Mouse (Mus musculus): ENCODE results near the gene Ldb2. TPM values are rescaled to one million over a fixed set of nuclear protein-coding genes. Genes with fewer than 3 reads are reported as not detected.

Gene Ldb2
- polyA plus RNA-seq, 1 experiment, result not detected

- H3K4me3 ChIP-seq (ENCODE audit: insufficient read depth, poor library complexity, severe bottlenecking), result no peak overlapping the region
- H3K36me3 ChIP-seq (ENCODE audit: control insufficient read depth, insufficient read depth), result no peaks in the 10 kb centered on the region
- TF ChIP-seq MYOD1 (IDR thresholded peaks at IDR 0.05; ENCODE audit: control insufficient read depth, insufficient read length, low read depth) (no peak), MYOG (IDR thresholded peaks at IDR 0.05; ENCODE audit: control insufficient read depth, extremely low read depth, insufficient read length) (no peak), MAX (IDR thresholded peaks at IDR 0.05) (no peak)
- no peaks in the 10 kb centered on the region for H3K79me3 ChIP-seq (ENCODE audit: low read depth)
- H3K27me3 ChIP-seq (ENCODE audit: control insufficient read depth, insufficient read depth, insufficient read length), result no peaks in the 10 kb centered on the region
- H3K79me2 ChIP-seq (ENCODE audit: control insufficient read depth, insufficient read depth), result no peaks in the 10 kb centered on the region
- no peak overlapping the region for H3ac ChIP-seq (ENCODE audit: control insufficient read depth, insufficient read length, low read depth)
Measured at GRCm38 (mm10) chr5:44707946-44708345, 91.5 kb downstream of the Ldb2 start.

- Histone ChIP-seq H3K36me3 (ENCODE audit: control insufficient read depth, insufficient read depth) (no peaks in the 10 kb centered on the region), H3K4me3 (ENCODE audit: insufficient read depth, poor library complexity, severe bottlenecking) (no peak overlapping the region), H3ac (ENCODE audit: control insufficient read depth, insufficient read length, low read depth) (no peak overlapping the region), H3K79me3 (ENCODE audit: low read depth) (no peaks in the 10 kb centered on the region), H3K79me2 (ENCODE audit: control insufficient read depth, insufficient read depth) (no peaks in the 10 kb centered on the region), H3K27me3 (ENCODE audit: control insufficient read depth, insufficient read depth, insufficient read length) (no peaks in the 10 kb centered on the region)
- TF ChIP-seq CTCF (IDR thresholded peaks at IDR 0.05; ENCODE audit: control insufficient read depth, insufficient read depth, insufficient read length) (no peak), MAX (IDR thresholded peaks at IDR 0.05) (no peak), FOSL1 (IDR thresholded peaks at IDR 0.05; ENCODE audit: insufficient read depth, low read length, poor library complexity, severe bottlenecking) (no peak), CEBPB (IDR thresholded peaks at IDR 0.05; ENCODE audit: low read depth) (no peak), USF1 (IDR thresholded peaks at IDR 0.05; ENCODE audit: low read depth) (no peak), MYOD1 (IDR thresholded peaks at IDR 0.05; ENCODE audit: control insufficient read depth, insufficient read length, low read depth) (no peak), MYOG (IDR thresholded peaks at IDR 0.05; ENCODE audit: control insufficient read depth, extremely low read depth, insufficient read length) (no peak)
Measured at GRCm38 (mm10) chr5:44706997-44707698, 92.3 kb downstream of the Ldb2 start.

GRCm38 (mm10) chr5:44697993-44698392, 101.5 kb downstream of the Ldb2 start:
- Histone ChIP-seq H3K27me3 (ENCODE audit: control insufficient read depth, insufficient read depth, insufficient read length) (no peaks in the 10 kb centered on the region), H3K79me3 (ENCODE audit: low read depth) (no peaks in the 10 kb centered on the region), H3K36me3 (ENCODE audit: control insufficient read depth, insufficient read depth) (no peaks in the 10 kb centered on the region), H3K4me3 (ENCODE audit: insufficient read depth, poor library complexity, severe bottlenecking) (no peak overlapping the region), H3ac (ENCODE audit: control insufficient read depth, insufficient read length, low read depth) (no peak overlapping the region), H3K79me2 (ENCODE audit: control insufficient read depth, insufficient read depth) (no peaks in the 10 kb centered on the region)
- TF ChIP-seq MYOG (IDR thresholded peaks at IDR 0.05; ENCODE audit: control insufficient read depth, extremely low read depth, insufficient read length) (no peak), USF1 (IDR thresholded peaks at IDR 0.05; ENCODE audit: low read depth) (no peak), CEBPB (IDR thresholded peaks at IDR 0.05; ENCODE audit: low read depth) (no peak), MYOD1 (IDR thresholded peaks at IDR 0.05; ENCODE audit: control insufficient read depth, insufficient read length, low read depth) (no peak), FOSL1 (IDR thresholded peaks at IDR 0.05; ENCODE audit: insufficient read depth, low read length, poor library complexity, severe bottlenecking) (no peak), MAX (IDR thresholded peaks at IDR 0.05) (no peak), CTCF (IDR thresholded peaks at IDR 0.05; ENCODE audit: control insufficient read depth, insufficient read depth, insufficient read length) (no peak)

- Histone ChIP-seq H3K27me3 (ENCODE audit: control insufficient read depth, insufficient read depth, insufficient read length) (no peaks in the 10 kb centered on the region), H3K79me3 (ENCODE audit: low read depth) (no peaks in the 10 kb centered on the region), H3ac (ENCODE audit: control insufficient read depth, insufficient read length, low read depth) (no peak overlapping the region)
Measured at GRCm38 (mm10) chr5:44696548-44696947, 102.9 kb downstream of the Ldb2 start.

GRCm38 (mm10) chr5:44693674-44694073, 105.8 kb downstream of the Ldb2 start:
- H3ac ChIP-seq (ENCODE audit: control insufficient read depth, insufficient read length, low read depth), result no peak overlapping the region
- TF ChIP-seq CEBPB (IDR thresholded peaks at IDR 0.05; ENCODE audit: low read depth) (no peak), FOSL1 (IDR thresholded peaks at IDR 0.05; ENCODE audit: insufficient read depth, low read length, poor library complexity, severe bottlenecking) (no peak), USF1 (IDR thresholded peaks at IDR 0.05; ENCODE audit: low read depth) (no peak), MAX (IDR thresholded peaks at IDR 0.05) (no peak), MYOD1 (IDR thresholded peaks at IDR 0.05; ENCODE audit: control insufficient read depth, insufficient read length, low read depth) (no peak), MYOG (IDR thresholded peaks at IDR 0.05; ENCODE audit: control insufficient read depth, extremely low read depth, insufficient read length) (no peak), CTCF (IDR thresholded peaks at IDR 0.05; ENCODE audit: control insufficient read depth, insufficient read depth, insufficient read length) (no peak)
- no peaks in the 10 kb centered on the region for H3K79me3 ChIP-seq (ENCODE audit: low read depth)
- no peak overlapping the region for H3K4me3 ChIP-seq (ENCODE audit: insufficient read depth, poor library complexity, severe bottlenecking)
- no peaks in the 10 kb centered on the region for H3K36me3 ChIP-seq (ENCODE audit: control insufficient read depth, insufficient read depth)
- H3K79me2 ChIP-seq (ENCODE audit: control insufficient read depth, insufficient read depth), result no peaks in the 10 kb centered on the region
- H3K27me3 ChIP-seq (ENCODE audit: control insufficient read depth, insufficient read depth, insufficient read length), result no peaks in the 10 kb centered on the region

More at GRCm38 (mm10) chr5:44696548-44696947, 102.9 kb downstream of the Ldb2 start:
- TF ChIP-seq MAX (IDR thresholded peaks at IDR 0.05) (no peak), CTCF (IDR thresholded peaks at IDR 0.05; ENCODE audit: control insufficient read depth, insufficient read depth, insufficient read length) (no peak), MYOG (IDR thresholded peaks at IDR 0.05; ENCODE audit: control insufficient read depth, extremely low read depth, insufficient read length) (no peak), USF1 (IDR thresholded peaks at IDR 0.05; ENCODE audit: low read depth) (no peak), CEBPB (IDR thresholded peaks at IDR 0.05; ENCODE audit: low read depth) (no peak), FOSL1 (IDR thresholded peaks at IDR 0.05; ENCODE audit: insufficient read depth, low read length, poor library complexity, severe bottlenecking) (no peak), MYOD1 (IDR thresholded peaks at IDR 0.05; ENCODE audit: control insufficient read depth, insufficient read length, low read depth) (no peak)
- Histone ChIP-seq H3K4me3 (ENCODE audit: insufficient read depth, poor library complexity, severe bottlenecking) (no peak overlapping the region), H3K36me3 (ENCODE audit: control insufficient read depth, insufficient read depth) (no peaks in the 10 kb centered on the region), H3K79me2 (ENCODE audit: control insufficient read depth, insufficient read depth) (no peaks in the 10 kb centered on the region)
